Comparison of ENCODE assay signal across 9 mouse cellular contexts in the genomic region with DNA sequence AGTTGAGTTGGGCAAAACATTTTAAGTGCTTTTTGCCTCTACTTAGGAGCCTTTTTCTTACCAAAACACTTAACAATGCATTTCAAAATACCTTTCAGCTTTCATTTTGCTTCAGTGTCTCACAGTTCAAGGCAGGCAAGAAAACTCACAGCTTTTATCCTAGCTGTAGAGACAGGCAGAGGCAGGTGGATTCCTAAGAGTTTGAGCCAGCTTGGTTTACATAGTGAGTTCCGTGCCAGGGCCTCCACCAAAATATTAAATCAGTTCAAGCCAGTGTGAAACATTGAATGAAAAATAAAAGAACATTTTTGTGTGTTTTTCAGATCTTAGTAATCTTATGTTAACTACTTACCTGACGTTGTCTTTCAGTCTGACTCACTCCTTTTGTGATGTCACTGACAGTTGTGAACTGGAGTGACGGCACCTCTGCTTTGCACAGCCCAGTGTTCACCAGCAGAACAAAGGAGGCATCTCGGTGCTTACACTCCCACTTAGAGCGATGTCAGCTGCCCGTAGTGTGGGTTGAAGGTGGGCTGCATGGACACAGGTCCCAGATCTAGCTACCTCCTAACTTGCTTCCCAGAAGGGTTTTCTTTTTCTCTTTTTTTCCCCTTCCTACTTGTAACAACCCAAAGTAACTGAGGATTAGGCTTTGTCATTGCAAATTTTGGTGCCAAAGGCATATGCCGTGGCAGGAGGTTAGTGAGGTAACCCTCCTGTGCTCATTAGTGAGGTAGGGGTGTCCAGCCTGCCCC.
"Had no signal": no experiment of that assay in that cellular context is flagged by ENCODE, and none has a peak within 500 bp of the region (broad histone marks: within the 10 kb centered on the region; RNA-seq: fewer than 3 reads in every experiment).

No protein-coding gene starts in this region.

- H3K4me3 ChIP-seq: kidney, embryonic 15.5 days; limb, embryonic 12.5 days; midbrain, embryonic 15.5 days; neural tube, embryonic 12.5 days had no signal

- H3K9me3 ChIP-seq: kidney, embryonic 15.5 days; limb, embryonic 12.5 days; midbrain, embryonic 15.5 days; neural tube, embryonic 12.5 days had no signal

- H3K4me1 ChIP-seq: kidney, embryonic 15.5 days; limb, embryonic 12.5 days; midbrain, embryonic 15.5 days; neural tube, embryonic 12.5 days had no signal

- H3K9ac ChIP-seq: kidney, embryonic 15.5 days; limb, embryonic 12.5 days; liver, embryonic 14.5 days; lung, embryonic 14.5 days; midbrain, embryonic 15.5 days; neural tube, embryonic 12.5 days had no signal

- ATAC-seq: midbrain, embryonic 15.5 days had no signal

- H3K27me3 ChIP-seq: kidney, embryonic 15.5 days; limb, embryonic 12.5 days; midbrain, embryonic 15.5 days; neural tube, embryonic 12.5 days had no signal

- H3K27ac ChIP-seq: kidney, embryonic 15.5 days; limb, embryonic 12.5 days; liver, embryonic 14.5 days; midbrain, embryonic 15.5 days; neural tube, embryonic 12.5 days; stomach, postnatal 0 days had no signal

- H3K4me2 ChIP-seq: kidney, embryonic 15.5 days; limb, embryonic 12.5 days; lung, embryonic 14.5 days; midbrain, embryonic 15.5 days; neural tube, embryonic 12.5 days had no signal

- DNase-seq: layer of hippocampus, adult 9-11 months; lung, embryonic 14.5 days; lung, postnatal 14 days had no signal
